Mouse (Mus musculus): Measurements from ENCODE around the gene Csgalnact2.

DNA sequence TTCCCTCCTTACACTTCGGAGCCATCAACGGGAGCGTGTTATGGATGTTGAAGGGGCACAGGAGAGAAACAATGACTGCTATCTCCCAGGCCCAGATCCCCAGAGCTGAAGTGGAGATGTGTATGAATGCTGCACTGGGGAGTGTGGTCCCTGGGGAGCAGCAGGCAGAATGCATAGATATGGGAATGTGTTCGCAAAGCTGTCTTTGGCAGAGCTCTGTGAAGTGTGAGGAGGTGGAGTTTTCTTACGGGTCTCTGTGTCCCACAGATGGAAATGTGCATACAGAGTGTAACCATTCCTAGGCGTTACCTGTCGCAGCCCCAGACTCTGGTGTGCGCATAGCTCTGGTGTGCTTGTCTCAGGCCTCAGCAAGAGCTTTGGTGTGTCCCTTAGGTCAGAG, 62.2 kb downstream of the Csgalnact2 start:
- TF ChIP-seq CTCF (IDR thresholded peaks at IDR 0.05; ENCODE audit: low read depth, low read length) (no peak), POLR2A (IDR thresholded peaks at IDR 0.05; ENCODE audit: insufficient read depth, low read length) (no peak), EP300 (IDR thresholded peaks at IDR 0.05; ENCODE audit: insufficient read depth, low read depth, low read length) (no peak)
